Mouse (Mus musculus) adrenal gland, adult 8-10 months (tissue): ENCODE results near the gene Slc4a1. TPM values are rescaled to one million over a fixed set of nuclear protein-coding genes. Genes with fewer than 3 reads are reported as not detected.
"Not testable (repeated sequence)": the region's sequence is repeated elsewhere in the genome, so short reads cannot be mapped to it uniquely, and the experiment has no call there.

Experiments used
- DNase-seq: peaks from one replicate; pipeline ENCODE4 v3.0.0; 2022
- total RNA-seq, 4 experiments: library from RNA; stranded (reverse); gene quantifications; 2 replicates each; pipeline ENCODE4 v1.2.4; 2022

The Slc4a1 gene
- total RNA-seq, 4 experiments from 2014 or later = 0.06 to 0.70 (median 0.31) TPM

GRCm38 (mm10) chr11:102398007-102398825, 32.2 kb upstream of the Slc4a1 start:
- no peak for DNase-seq

- no peak for DNase-seq
These were observed 30.7 kb upstream of the Slc4a1 start for GRCm38 (mm10) chr11:102396671-102397141.

- DNase-seq = no peak
These were observed 30.3 kb upstream of the Slc4a1 start for GRCm38 (mm10) chr11:102396263-102396662.

GRCm38 (mm10) chr11:102395250-102395649, 29.2 kb upstream of the Slc4a1 start:
- DNase-seq = no peak

- DNase-seq = no peak
These were observed 28.6 kb upstream of the Slc4a1 start for GRCm38 (mm10) chr11:102394421-102395124.

GRCm38 (mm10) chr11:102393719-102394420, 27.9 kb upstream of the Slc4a1 start:
- no peak for DNase-seq

- peak; percentile 85 for DNase-seq
These were observed 27.2 kb upstream of the Slc4a1 start, which contains the start of gene Rundc3a for GRCm38 (mm10) chr11:102393238-102393634. Gene Rundc3a, plus strand, starts transcription at chr11:102393403.

GRCm38 (mm10) chr11:102392441-102393237, 26.6 kb upstream of the Slc4a1 start:
- DNase-seq = no peak

GRCm38 (mm10) chr11:102389436-102389835, 23.4 kb upstream of the Slc4a1 start:
- DNase-seq = not testable (repeated sequence)

- DNase-seq = no peak
These were observed 20.1 kb upstream of the Slc4a1 start for GRCm38 (mm10) chr11:102386121-102386520.

GRCm38 (mm10) chr11:102385075-102385474, 19.1 kb upstream of the Slc4a1 start:
- no peak for DNase-seq

GRCm38 (mm10) chr11:102384418-102384817, 18.4 kb upstream of the Slc4a1 start:
- no peak for DNase-seq

- DNase-seq = no peak
These were observed 17.5 kb upstream of the Slc4a1 start for GRCm38 (mm10) chr11:102383365-102384136.

- no peak for DNase-seq
These were observed 16.8 kb upstream of the Slc4a1 start for GRCm38 (mm10) chr11:102382794-102383193.

GRCm38 (mm10) chr11:102381341-102382100, 15.5 kb upstream of the Slc4a1 start:
- no peak for DNase-seq

GRCm38 (mm10) chr11:102380091-102380490, 14.1 kb upstream of the Slc4a1 start:
- DNase-seq = no peak

- DNase-seq = no peak
These were observed 11.2 kb upstream of the Slc4a1 start for GRCm38 (mm10) chr11:102377186-102377585.

GRCm38 (mm10) chr11:102376196-102376835, 10.3 kb upstream of the Slc4a1 start:
- no peak for DNase-seq
